8 mouse cellular contexts compared by ENCODE assay signal in genomic region chr4:44173177-44173576, GRCm38 (mm10).
A peak's percentile ranks its signal among the peaks of the same experiment; 100 is the strongest.
DNase-seq lines count a peak whose midpoint lies in the region; ATAC-seq and TF ChIP-seq lines count a peak whose summit lies in the region.

No protein-coding gene starts in this region.

- H3K9ac ChIP-seq in forebrain, postnatal 0 days = no peak overlapping the region

- ATAC-seq in forebrain, postnatal 0 days = peak; percentile 76

- no peaks in the 10 kb centered on the region for H3K27me3 ChIP-seq in forebrain, postnatal 0 days (ENCODE audit: insufficient read depth, low read length)

- peak; percentile 48 for DNase-seq in gastrocnemius, adult 18-20 months (ENCODE audit: low spot score)
- no peak for DNase-seq in gastrocnemius, adult 8-10 months (ENCODE audit: low spot score in 2 of 2)
- peak; percentile 75 for DNase-seq in ES-CJ7 (ENCODE audit: low read depth, low spot score)
- peak; percentile 67 for DNase-seq in c-Kit-positive CD71-positive TER-119-positive erythroid progenitor cells, embryonic 14.5 days (ENCODE audit: low spot score)
- peak; percentile 79 for DNase-seq in forebrain, postnatal 0 days
- DNase-seq in kidney, postnatal 25 days = peak; percentile 64 to 67
- DNase-seq in lung, postnatal 25 days (ENCODE audit: low spot score) = peak; percentile 77
- DNase-seq in spleen, postnatal 4 days (ENCODE audit: low spot score in 2 of 2) = peak; percentile 37 to 68

- H3K4me2 ChIP-seq in forebrain, postnatal 0 days (ENCODE audit: low read depth) = no peak overlapping the region

- no peak overlapping the region for H3K4me3 ChIP-seq in forebrain, postnatal 0 days (ENCODE audit: low read depth, low read length)

- H3K27ac ChIP-seq in forebrain, postnatal 0 days (ENCODE audit: low read depth, low read length) = no peak overlapping the region

- no peaks in the 10 kb centered on the region for H3K9me3 ChIP-seq in forebrain, postnatal 0 days (ENCODE audit: low read length)

- no peaks in the 10 kb centered on the region for H3K4me1 ChIP-seq in forebrain, postnatal 0 days (ENCODE audit: insufficient read depth)

- peak; percentile 80 for TF ChIP-seq CTCF in forebrain, postnatal 0 days (IDR thresholded peaks at IDR 0.05; ENCODE audit: low read depth)

- 0% methylated on average over 1 of the region's 1 CpGs for WGBS in forebrain, postnatal 0 days

- H3K36me3 ChIP-seq in forebrain, postnatal 0 days (ENCODE audit: insufficient read depth) = no peaks in the 10 kb centered on the region

Comparison
In these comparisons a context has a peak if more than half of its experiments do, and no peak if none do; other contexts are left out.
1. DNase-seq: peak in gastrocnemius, adult 18-20 months (single experiment), ES-CJ7 (single experiment), c-Kit-positive CD71-positive TER-119-positive erythroid progenitor cells, embryonic 14.5 days (single experiment), forebrain, postnatal 0 days (single experiment), kidney, postnatal 25 days (2 of 2), lung, postnatal 25 days (single experiment) and spleen, postnatal 4 days (2 of 2); none in gastrocnemius, adult 8-10 months (0 of 2).